Mouse (Mus musculus): ENCODE results near the gene Wwox. TPM values are rescaled to one million over a fixed set of nuclear protein-coding genes. Genes with fewer than 3 reads are reported as not detected.

Gene Wwox
- polyA plus RNA-seq, 1 experiment from 2014 or later: 13.3 TPM

GRCm38 (mm10) chr8:114941096-114941495 lies 501.6 kb downstream of the Wwox start:
- no peak for ATAC-seq
- Histone ChIP-seq H3K36me3 (ENCODE audit: control insufficient read depth, insufficient read depth, low read length) (no peaks in the 10 kb centered on the region), H3K9ac (ENCODE audit: low read depth, low read length) (no peak overlapping the region), H3K4me3 (ENCODE audit: low read depth, low read length) (no peak overlapping the region), H3K27me3 (ENCODE audit: control insufficient read depth, insufficient read depth, low read depth, low read length) (no peaks in the 10 kb centered on the region; the same call in 1 of the 2 replicates), H3K4me2 (ENCODE audit: low read length) (no peak overlapping the region), H3K4me1 (ENCODE audit: control insufficient read depth, insufficient read depth, low read length) (no peaks in the 10 kb centered on the region), H3K9me3 (replicated peaks; ENCODE audit: control insufficient read depth, low read length, poor library complexity, severe bottlenecking) (no peaks in the 10 kb centered on the region), H3K27ac (ENCODE audit: low read length) (no peak overlapping the region)
- 97% methylated on average over 5 of the region's 5 CpGs for WGBS

- Histone ChIP-seq H3K36me3 (ENCODE audit: control insufficient read depth, insufficient read depth, low read length) (no peaks in the 10 kb centered on the region), H3K4me3 (ENCODE audit: low read depth, low read length) (no peak overlapping the region), H3K4me2 (ENCODE audit: low read length) (no peak overlapping the region), H3K27ac (ENCODE audit: low read length) (no peak overlapping the region), H3K9ac (ENCODE audit: low read depth, low read length) (no peak overlapping the region), H3K27me3 (ENCODE audit: control insufficient read depth, insufficient read depth, low read depth, low read length) (no peaks in the 10 kb centered on the region; the same call in 1 of the 2 replicates), H3K4me1 (ENCODE audit: control insufficient read depth, insufficient read depth, low read length) (no peaks in the 10 kb centered on the region), H3K9me3 (replicated peaks; ENCODE audit: control insufficient read depth, low read length, poor library complexity, severe bottlenecking) (no peaks in the 10 kb centered on the region)
- no peak for ATAC-seq
- 91% methylated on average over 9 of the region's 9 CpGs for WGBS
Measured at GRCm38 (mm10) chr8:114941644-114942043, 502.2 kb downstream of the Wwox start.

DNA sequence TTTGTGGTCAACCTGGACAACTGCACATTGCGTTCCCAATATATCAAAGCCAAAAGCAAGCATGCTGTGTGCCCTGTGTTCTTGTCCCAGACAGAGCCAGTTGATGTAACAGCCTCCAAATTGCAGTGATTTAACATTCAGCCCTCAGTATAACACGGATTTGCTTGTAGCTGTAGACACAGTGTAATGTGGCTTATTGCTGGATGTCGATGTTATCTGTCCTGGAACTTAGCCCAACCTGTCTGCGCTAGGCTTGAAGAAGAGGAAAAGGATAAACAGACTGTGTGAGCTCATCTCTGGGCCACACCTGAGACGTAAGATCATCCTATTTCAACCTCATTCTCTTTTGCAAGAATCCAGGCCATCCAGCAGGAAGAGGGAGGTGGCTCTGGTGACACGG lies 508.5 kb downstream of the Wwox start:
- H3K9me3 ChIP-seq (replicated peaks; ENCODE audit: control insufficient read depth, low read length, poor library complexity, severe bottlenecking): no peaks in the 10 kb centered on the region
- H3K4me2 ChIP-seq (ENCODE audit: low read length): no peak overlapping the region
- H3K9ac ChIP-seq (ENCODE audit: low read depth, low read length): no peak overlapping the region
- no peak overlapping the region for H3K27ac ChIP-seq (ENCODE audit: low read length)
- ATAC-seq: no peak
- 80% methylated on average over 6 of the region's 6 CpGs for WGBS
- no peaks in the 10 kb centered on the region for H3K27me3 ChIP-seq (ENCODE audit: control insufficient read depth, insufficient read depth, low read depth, low read length)
- no peak overlapping the region for H3K4me3 ChIP-seq (ENCODE audit: low read depth, low read length)
- no peaks in the 10 kb centered on the region for H3K4me1 ChIP-seq (ENCODE audit: control insufficient read depth, insufficient read depth, low read length)
- H3K36me3 ChIP-seq (ENCODE audit: control insufficient read depth, insufficient read depth, low read length): no peaks in the 10 kb centered on the region

DNA sequence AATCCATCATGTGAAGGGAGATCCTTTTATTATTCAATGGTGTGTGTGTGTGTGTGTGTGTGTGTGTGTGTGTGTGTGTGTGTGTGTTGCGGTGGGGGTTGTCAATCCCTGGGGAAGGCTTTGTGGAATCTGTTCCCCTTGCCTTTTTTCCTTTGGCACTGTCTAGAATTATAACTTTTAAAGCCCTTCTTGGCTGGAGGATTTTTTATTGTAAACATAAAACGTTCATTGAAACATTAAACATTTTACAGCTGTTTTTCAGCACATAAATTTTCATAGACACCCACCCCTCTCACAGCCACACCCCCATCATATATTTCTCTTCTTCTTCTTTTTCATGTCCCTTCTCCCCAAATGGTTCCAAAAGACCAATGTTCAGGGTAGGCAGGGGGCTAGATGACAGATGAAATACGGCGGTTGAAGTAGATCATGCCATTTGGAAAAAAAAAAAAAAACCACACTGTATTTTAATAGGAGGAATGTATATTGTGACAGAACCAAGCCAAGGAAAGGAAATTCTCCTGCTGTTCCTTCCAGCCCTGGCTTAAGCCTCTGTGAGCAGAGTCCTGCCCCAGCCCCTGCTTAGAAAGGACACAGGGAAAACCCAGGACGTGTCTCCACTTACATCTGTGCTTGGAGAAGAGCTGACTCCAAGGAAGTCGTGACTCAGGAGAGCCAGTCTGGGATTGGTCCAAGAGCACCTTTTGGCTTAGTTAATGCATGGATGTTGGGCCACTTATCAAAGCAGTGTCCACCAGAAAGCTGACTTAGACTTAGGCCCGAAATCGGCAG lies 517.1 kb downstream of the Wwox start:
- H3K27me3 ChIP-seq (ENCODE audit: control insufficient read depth, insufficient read depth, low read depth, low read length): no peaks in the 10 kb centered on the region
- H3K4me1 ChIP-seq (ENCODE audit: control insufficient read depth, insufficient read depth, low read length): no peaks in the 10 kb centered on the region
- no peaks in the 10 kb centered on the region for H3K9me3 ChIP-seq (replicated peaks; ENCODE audit: control insufficient read depth, low read length, poor library complexity, severe bottlenecking)
- no peak overlapping the region for H3K4me2 ChIP-seq (ENCODE audit: low read length)
- 86% methylated on average over 8 of the region's 8 CpGs for WGBS
- no peaks in the 10 kb centered on the region for H3K36me3 ChIP-seq (ENCODE audit: control insufficient read depth, insufficient read depth, low read length)
- ATAC-seq: no peak
- no peak overlapping the region for H3K9ac ChIP-seq (ENCODE audit: low read depth, low read length)
- H3K27ac ChIP-seq (ENCODE audit: low read length): no peak overlapping the region
- no peak overlapping the region for H3K4me3 ChIP-seq (ENCODE audit: low read depth, low read length)

GRCm38 (mm10) chr8:114958437-114959107 lies 519.1 kb downstream of the Wwox start:
- 70% methylated on average over 16 of the region's 16 CpGs for WGBS

DNA sequence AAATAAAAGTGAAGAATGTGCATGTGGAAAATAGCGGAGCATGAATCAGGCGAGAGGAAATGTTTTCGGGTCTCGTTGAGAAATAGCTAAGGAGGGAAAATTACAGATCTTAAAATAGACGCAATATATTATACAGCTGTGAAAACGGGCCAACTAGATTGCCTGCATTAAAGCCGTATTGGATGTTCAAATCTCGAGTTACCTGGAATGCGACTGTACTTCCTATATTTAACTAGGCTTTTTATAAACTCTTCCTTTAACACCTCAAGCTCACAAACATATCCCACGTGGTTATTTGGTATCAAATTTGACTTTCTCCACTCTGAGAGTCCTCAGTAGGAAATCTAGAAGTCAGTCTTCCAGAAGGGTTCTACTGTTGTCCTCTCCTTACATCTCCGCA lies 520.0 kb downstream of the Wwox start:
- WGBS: 87% methylated on average over 11 of the region's 11 CpGs

More at GRCm38 (mm10) chr8:114958437-114959107, 519.1 kb downstream of the Wwox start:
- Histone ChIP-seq H3K4me1 (ENCODE audit: control insufficient read depth, insufficient read depth, low read length) (no peaks in the 10 kb centered on the region), H3K36me3 (ENCODE audit: control insufficient read depth, insufficient read depth, low read length) (no peaks in the 10 kb centered on the region), H3K27me3 (ENCODE audit: control insufficient read depth, insufficient read depth, low read depth, low read length) (no peaks in the 10 kb centered on the region), H3K27ac (ENCODE audit: low read length) (no peak overlapping the region), H3K4me2 (ENCODE audit: low read length) (no peak overlapping the region), H3K4me3 (ENCODE audit: low read depth, low read length) (no peak overlapping the region), H3K9me3 (replicated peaks; ENCODE audit: control insufficient read depth, low read length, poor library complexity, severe bottlenecking) (no peaks in the 10 kb centered on the region), H3K9ac (ENCODE audit: low read depth, low read length) (no peak overlapping the region)
- ATAC-seq: no peak

DNA sequence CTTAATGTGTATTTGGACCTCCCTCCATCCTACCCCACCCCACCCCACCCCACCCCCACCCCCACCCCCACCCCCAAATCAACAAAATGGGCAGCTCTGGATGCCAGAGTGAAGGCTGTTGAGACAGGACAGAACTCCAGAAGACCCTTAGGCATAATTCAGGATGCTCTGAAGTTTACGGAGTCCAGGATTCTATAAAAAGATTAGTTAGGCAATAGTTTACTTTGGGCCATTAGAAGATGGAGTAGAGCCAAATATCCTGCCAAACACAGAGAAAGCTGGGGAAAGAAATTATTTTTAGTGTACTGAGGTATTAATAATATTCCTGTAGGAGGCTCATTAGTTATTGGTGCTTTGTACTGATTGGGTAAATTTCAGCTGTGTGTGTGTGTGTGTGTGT lies 523.0 kb downstream of the Wwox start:
- H3K4me3 ChIP-seq (ENCODE audit: low read depth, low read length): no peak overlapping the region
- H3K27ac ChIP-seq (ENCODE audit: low read length): no peak overlapping the region
- H3K9me3 ChIP-seq (replicated peaks; ENCODE audit: control insufficient read depth, low read length, poor library complexity, severe bottlenecking): no peaks in the 10 kb centered on the region
- no peaks in the 10 kb centered on the region for H3K4me1 ChIP-seq (ENCODE audit: control insufficient read depth, insufficient read depth, low read length)
- no peak for ATAC-seq
- no peaks in the 10 kb centered on the region for H3K27me3 ChIP-seq (ENCODE audit: control insufficient read depth, insufficient read depth, low read depth, low read length)
- H3K4me2 ChIP-seq (ENCODE audit: low read length): no peak overlapping the region
- H3K36me3 ChIP-seq (ENCODE audit: control insufficient read depth, insufficient read depth, low read length): no peaks in the 10 kb centered on the region
- WGBS: 68% methylated on average over 1 of the region's 1 CpGs
- no peak overlapping the region for H3K9ac ChIP-seq (ENCODE audit: low read depth, low read length)

More for the DNA sequence above, 520.0 kb downstream of the Wwox start:
- no peaks in the 10 kb centered on the region for H3K9me3 ChIP-seq (replicated peaks; ENCODE audit: control insufficient read depth, low read length, poor library complexity, severe bottlenecking)
- no peak for ATAC-seq
- no peak overlapping the region for H3K4me2 ChIP-seq (ENCODE audit: low read length)
- no peaks in the 10 kb centered on the region for H3K36me3 ChIP-seq (ENCODE audit: control insufficient read depth, insufficient read depth, low read length)
- no peaks in the 10 kb centered on the region for H3K4me1 ChIP-seq (ENCODE audit: control insufficient read depth, insufficient read depth, low read length)
- no peak overlapping the region for H3K4me3 ChIP-seq (ENCODE audit: low read depth, low read length)
- H3K9ac ChIP-seq (ENCODE audit: low read depth, low read length): no peak overlapping the region
- H3K27me3 ChIP-seq (ENCODE audit: control insufficient read depth, insufficient read depth, low read depth, low read length): no peaks in the 10 kb centered on the region
- H3K27ac ChIP-seq (ENCODE audit: low read length): no peak overlapping the region

DNA sequence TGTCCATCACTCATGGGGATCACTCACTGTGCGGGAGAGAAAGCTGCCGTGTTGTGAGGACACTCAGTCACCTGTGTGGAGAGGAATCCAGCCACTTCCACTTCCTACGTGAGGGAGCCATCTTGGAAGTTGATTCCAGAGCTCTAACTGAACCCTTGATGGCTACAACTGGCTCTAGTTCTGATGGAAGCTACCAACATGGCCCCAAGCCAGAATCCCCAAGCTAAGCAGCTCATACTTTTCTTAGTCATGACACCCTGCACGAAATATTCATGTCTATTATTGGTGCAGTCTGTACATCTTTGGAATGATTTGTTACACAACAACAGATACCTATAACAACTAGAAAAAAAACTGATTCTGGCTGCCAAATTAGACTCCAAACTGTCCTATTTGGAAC lies 523.8 kb downstream of the Wwox start:
- ATAC-seq: no peak
- WGBS: 95% methylated on average over 4 of the region's 4 CpGs

GRCm38 (mm10) chr8:114964206-114964605 lies 524.8 kb downstream of the Wwox start:
- no peak overlapping the region for H3K4me3 ChIP-seq (ENCODE audit: low read depth, low read length)
- WGBS: 90% methylated on average over 6 of the region's 6 CpGs
- H3K9ac ChIP-seq (ENCODE audit: low read depth, low read length): no peak overlapping the region
- no peak overlapping the region for H3K27ac ChIP-seq (ENCODE audit: low read length)
- no peaks in the 10 kb centered on the region for H3K9me3 ChIP-seq (replicated peaks; ENCODE audit: control insufficient read depth, low read length, poor library complexity, severe bottlenecking)
- no peaks in the 10 kb centered on the region for H3K36me3 ChIP-seq (ENCODE audit: control insufficient read depth, insufficient read depth, low read length)
- no peaks in the 10 kb centered on the region for H3K4me1 ChIP-seq (ENCODE audit: control insufficient read depth, insufficient read depth, low read length)
- no peak for ATAC-seq
- no peaks in the 10 kb centered on the region for H3K27me3 ChIP-seq (ENCODE audit: control insufficient read depth, insufficient read depth, low read depth, low read length)
- no peak overlapping the region for H3K4me2 ChIP-seq (ENCODE audit: low read length)

More for the DNA sequence above, 523.8 kb downstream of the Wwox start:
- Histone ChIP-seq H3K4me3 (ENCODE audit: low read depth, low read length) (no peak overlapping the region), H3K4me1 (ENCODE audit: control insufficient read depth, insufficient read depth, low read length) (no peaks in the 10 kb centered on the region), H3K27ac (ENCODE audit: low read length) (no peak overlapping the region), H3K9ac (ENCODE audit: low read depth, low read length) (no peak overlapping the region), H3K36me3 (ENCODE audit: control insufficient read depth, insufficient read depth, low read length) (no peaks in the 10 kb centered on the region), H3K4me2 (ENCODE audit: low read length) (no peak overlapping the region), H3K27me3 (ENCODE audit: control insufficient read depth, insufficient read depth, low read depth, low read length) (no peaks in the 10 kb centered on the region), H3K9me3 (replicated peaks; ENCODE audit: control insufficient read depth, low read length, poor library complexity, severe bottlenecking) (no peaks in the 10 kb centered on the region)

Measured in midbrain, embryonic 16.5 days (tissue).